Mouse (Mus musculus): ENCODE data around the gene Rnf133. TPM values are rescaled to one million over a fixed set of nuclear protein-coding genes. Genes with fewer than 3 reads are reported as not detected.

The Rnf133 gene
- not detected for total RNA-seq (2023)

GRCm38 (mm10) chr6:23650205-23650604, at the start of gene Rnf133:
Gene Rnf133, minus strand, starts transcription at chr6:23650305.

GRCm38 (mm10) chr6:23655036-23655435, 4.9 kb upstream of the Rnf133 start, which contains the start of gene Rnf148:
Gene Rnf148, minus strand, starts transcription at chr6:23655136.

Other genes with a start within 250 kb of the Rnf133 start
- not detected for gene Rnf148, start 4.8 kb upstream of the Rnf133 start, total RNA-seq (2023)
- gene Cadps2, start 189.1 kb upstream of the Rnf133 start, total RNA-seq (2023), result not detected